Mouse (Mus musculus) thymus, adult 2 months (tissue): ENCODE measurements around the gene Sufu. TPM values are rescaled to one million over a fixed set of nuclear protein-coding genes. Genes with fewer than 3 reads are reported as not detected.

Source experiments
- DNase-seq: peaks from one replicate; pipeline ENCODE4 v3.0.0; 2021
- H3K27ac ChIP-seq: fragments of 200-500 bp; 2 replicates; pipeline ENCODE4 v1.5.1; 2012; ENCODE audit warnings: low read length, control low read depth; ENCODE audit not compliant: control insufficient read depth, insufficient read depth
- H3K27me3 ChIP-seq: fragments of 200-500 bp; 2 replicates; pipeline ENCODE4 v1.6.1; 2012; ENCODE audit warnings: mild to moderate bottlenecking, low read length, moderate library complexity, mixed read lengths; ENCODE audit not compliant: control insufficient read depth, insufficient read depth
- H3K36me3 ChIP-seq: fragments of 200-500 bp; 2 replicates; pipeline ENCODE4 v1.6.1; 2012; ENCODE audit warnings: mild to moderate bottlenecking, low read length, moderate library complexity; ENCODE audit not compliant: control insufficient read depth, insufficient read depth
- H3K4me1 ChIP-seq: fragments of 200-500 bp; replicated peaks from 2 replicates; pipeline ENCODE4 v1.6.1; 2012; ENCODE audit warnings: low read length; ENCODE audit not compliant: control insufficient read depth, insufficient read depth
- H3K4me3 ChIP-seq: fragments of 200-500 bp; 2 replicates; pipeline ENCODE4 v1.5.1; 2012; ENCODE audit warnings: mild to moderate bottlenecking, low read length, control low read depth, moderate library complexity; ENCODE audit not compliant: control insufficient read depth, insufficient read depth
- CTCF ChIP-seq: fragments of 200-500 bp; IDR thresholded peaks from 2 replicates; pipeline ENCODE4 v1.5.1; 2012; ENCODE audit warnings: mild to moderate bottlenecking, control low read depth, low read length, moderate library complexity, borderline replicate concordance; ENCODE audit not compliant: control insufficient read depth, poor library complexity, insufficient read depth; ENCODE audit errors: extremely low read depth
- POLR2A ChIP-seq: fragments of 200-500 bp; IDR thresholded peaks from 2 replicates; pipeline ENCODE4 v1.6.1; 2012; ENCODE audit warnings: mild to moderate bottlenecking, low read length, control low read depth, moderate library complexity; ENCODE audit not compliant: control insufficient read depth, poor library complexity, insufficient read depth; ENCODE audit errors: extremely low read depth
- WGBS: fragments of 180-500 bp; shearing (Covaris S2); methylation state at CpG from one replicate; pipeline ENCODE4 v1.1.7; 2018; 5-methylcytosine and 5-hydroxymethylcytosine counted together
- polyA plus RNA-seq: library from polyadenylated mRNA; depleted of rRNA; stranded (reverse); fragments of >200 nt; gene quantifications from 2 replicates; pipeline ENCODE4 v1.2.3, GENCODE M21; 2012

Gene Sufu
- polyA plus RNA-seq, 1 experiment: 31.3 TPM

- 2% methylated on average over 10 of the region's 10 CpGs for WGBS
- no peak for DNase-seq
- no peaks in the 10 kb centered on the region for H3K27me3 ChIP-seq
- H3K27ac ChIP-seq: no peak overlapping the region
- peak overlapping the region; percentile 58 for H3K4me3 ChIP-seq
- no peaks in the 10 kb centered on the region for H3K36me3 ChIP-seq
- H3K4me1 ChIP-seq: peaks cover 28% of the 10 kb centered on the region
- TF ChIP-seq CTCF (no peak), POLR2A (no peak)
Observed at GRCm38 (mm10) chr19:46394712-46395108, 2.0 kb upstream of the Sufu start.

- H3K4me1 ChIP-seq: peaks cover 28% of the 10 kb centered on the region
- no peaks in the 10 kb centered on the region for H3K27me3 ChIP-seq
- under 1% methylated on average over 51 of the region's 51 CpGs for WGBS
- H3K27ac ChIP-seq: peak within 1 kb of the TSS; percentile 43; the same call in 1 of the 2 replicates
- TF ChIP-seq POLR2A (peak; percentile 72), CTCF (0 out of 2 replicates have a peak, but pooled peaks have one; percentile 15)
- DNase-seq: peak; percentile 97
- H3K36me3 ChIP-seq: no peaks in the 10 kb centered on the region
- peak within 1 kb of the TSS; percentile 92 for H3K4me3 ChIP-seq
Observed at GRCm38 (mm10) chr19:46395109-46396009, 1.3 kb upstream of the Sufu start, which contains the start of gene Actr1a. Actr1a (minus strand) TSS chr19:46395748.

- H3K27me3 ChIP-seq: no peaks in the 10 kb centered on the region
- H3K4me3 ChIP-seq: no peak overlapping the region
- peaks cover 23% of the 10 kb centered on the region for H3K4me1 ChIP-seq
- no peak for TF ChIP-seq CTCF
- TF ChIP-seq POLR2A: no peak
- no peak overlapping the region for H3K27ac ChIP-seq
- WGBS: 7% methylated on average over 8 of the region's 8 CpGs
- no peak for DNase-seq
- H3K36me3 ChIP-seq: peaks cover 1% of the 10 kb centered on the region; the same call in 1 of the 2 replicates
Observed at GRCm38 (mm10) chr19:46396109-46396508, 587 bp upstream of the Sufu start.

- peaks cover 23% of the 10 kb centered on the region for H3K4me1 ChIP-seq
- WGBS: 2% methylated on average over 19 of the region's 19 CpGs
- TF ChIP-seq CTCF (no peak), POLR2A (no peak)
- H3K27ac ChIP-seq: peak overlapping the region; percentile 64; the same call in 1 of the 2 replicates
- H3K36me3 ChIP-seq: peaks cover 4% of the 10 kb centered on the region; the same call in 1 of the 2 replicates
- DNase-seq: peak; percentile 18
- peak overlapping the region; percentile 86 for H3K4me3 ChIP-seq
- H3K27me3 ChIP-seq: no peaks in the 10 kb centered on the region
Observed at GRCm38 (mm10) chr19:46397436-46398001, 823 bp downstream of the Sufu start.

GRCm38 (mm10) chr19:46398401-46398800, 1.7 kb downstream of the Sufu start:
- DNase-seq: no peak
- Histone ChIP-seq H3K4me1 (peaks cover 23% of the 10 kb centered on the region), H3K27me3 (no peaks in the 10 kb centered on the region), H3K4me3 (no peak overlapping the region), H3K36me3 (peaks cover 10% of the 10 kb centered on the region), H3K27ac (no peak overlapping the region)
- WGBS: 63% methylated on average over 3 of the region's 3 CpGs
- TF ChIP-seq CTCF: no peak
- TF ChIP-seq POLR2A: no peak

GRCm38 (mm10) chr19:46399372-46399771, 2.7 kb downstream of the Sufu start:
- no peak for DNase-seq
- H3K27me3 ChIP-seq: no peaks in the 10 kb centered on the region
- H3K27ac ChIP-seq: no peak overlapping the region
- H3K4me3 ChIP-seq: no peak overlapping the region
- peaks cover 18% of the 10 kb centered on the region for H3K4me1 ChIP-seq
- TF ChIP-seq POLR2A: no peak
- no peak for TF ChIP-seq CTCF
- 94% methylated on average over 6 of the region's 6 CpGs for WGBS
- peaks cover 10% of the 10 kb centered on the region for H3K36me3 ChIP-seq
